Mouse (Mus musculus) thymus, adult 2 months (tissue): ENCODE measurements around the gene Ralgds. TPM values are rescaled to one million over a fixed set of nuclear protein-coding genes. Genes with fewer than 3 reads are reported as not detected.

Experiments used
- DNase-seq: peaks from one replicate; pipeline ENCODE4 v3.0.0; 2021
- H3K27ac ChIP-seq: fragments of 200-500 bp; 2 replicates; pipeline ENCODE4 v1.5.1; 2012; ENCODE audit warnings: low read length, control low read depth; ENCODE audit not compliant: control insufficient read depth, insufficient read depth
- H3K27me3 ChIP-seq: fragments of 200-500 bp; 2 replicates; pipeline ENCODE4 v1.6.1; 2012; ENCODE audit warnings: mild to moderate bottlenecking, low read length, moderate library complexity, mixed read lengths; ENCODE audit not compliant: control insufficient read depth, insufficient read depth
- H3K36me3 ChIP-seq: fragments of 200-500 bp; 2 replicates; pipeline ENCODE4 v1.6.1; 2012; ENCODE audit warnings: mild to moderate bottlenecking, low read length, moderate library complexity; ENCODE audit not compliant: control insufficient read depth, insufficient read depth
- H3K4me1 ChIP-seq: fragments of 200-500 bp; replicated peaks from 2 replicates; pipeline ENCODE4 v1.6.1; 2012; ENCODE audit warnings: low read length; ENCODE audit not compliant: control insufficient read depth, insufficient read depth
- H3K4me3 ChIP-seq: fragments of 200-500 bp; 2 replicates; pipeline ENCODE4 v1.5.1; 2012; ENCODE audit warnings: mild to moderate bottlenecking, low read length, control low read depth, moderate library complexity; ENCODE audit not compliant: control insufficient read depth, insufficient read depth
- CTCF ChIP-seq: fragments of 200-500 bp; IDR thresholded peaks from 2 replicates; pipeline ENCODE4 v1.5.1; 2012; ENCODE audit warnings: mild to moderate bottlenecking, control low read depth, low read length, moderate library complexity, borderline replicate concordance; ENCODE audit not compliant: control insufficient read depth, poor library complexity, insufficient read depth; ENCODE audit errors: extremely low read depth
- POLR2A ChIP-seq: fragments of 200-500 bp; IDR thresholded peaks from 2 replicates; pipeline ENCODE4 v1.6.1; 2012; ENCODE audit warnings: mild to moderate bottlenecking, low read length, control low read depth, moderate library complexity; ENCODE audit not compliant: control insufficient read depth, poor library complexity, insufficient read depth; ENCODE audit errors: extremely low read depth
- WGBS: fragments of 180-500 bp; shearing (Covaris S2); methylation state at CpG from one replicate; pipeline ENCODE4 v1.1.7; 2018; 5-methylcytosine and 5-hydroxymethylcytosine counted together
- polyA plus RNA-seq: library from polyadenylated mRNA; depleted of rRNA; stranded (reverse); fragments of >200 nt; gene quantifications from 2 replicates; pipeline ENCODE4 v1.2.3, GENCODE M21; 2012

The Ralgds gene
- polyA plus RNA-seq, 1 experiment: 51.6 TPM

DNA sequence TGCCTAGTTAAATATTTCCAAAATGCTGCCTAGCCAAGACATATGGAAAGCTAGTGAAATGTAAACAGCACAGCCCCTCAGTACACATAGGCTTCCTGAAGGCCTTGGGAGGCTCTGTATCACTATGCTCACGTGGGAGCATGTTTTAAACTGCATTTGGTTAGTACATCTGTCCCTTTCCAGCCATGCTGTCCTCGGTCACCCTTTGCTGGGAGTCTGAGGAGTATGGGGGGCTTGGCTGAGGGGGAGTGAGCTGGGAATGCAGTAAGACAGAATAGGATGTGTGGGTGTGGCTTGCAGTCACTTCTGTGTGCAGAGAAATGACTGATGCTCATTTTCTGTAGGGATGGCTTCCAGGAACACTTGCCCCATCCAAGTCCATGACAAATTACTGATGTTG lies 72.8 kb downstream of the Ralgds start:
- H3K27me3 ChIP-seq: no peaks in the 10 kb centered on the region
- TF ChIP-seq CTCF (no peak), POLR2A (no peak)
- peaks cover 4% of the 10 kb centered on the region; the same call in 1 of the 2 replicates for H3K4me1 ChIP-seq
- WGBS: 47% methylated on average over 2 of the region's 2 CpGs
- no peak for DNase-seq
- no peaks in the 10 kb centered on the region for H3K36me3 ChIP-seq
- H3K4me3 ChIP-seq: no peak overlapping the region
- H3K27ac ChIP-seq: no peak overlapping the region

- H3K27ac ChIP-seq: no peak overlapping the region
- H3K36me3 ChIP-seq: no peaks in the 10 kb centered on the region
- TF ChIP-seq POLR2A (no peak), CTCF (no peak)
- H3K4me3 ChIP-seq: no peak overlapping the region
- no peak for DNase-seq
- H3K27me3 ChIP-seq: no peaks in the 10 kb centered on the region
- H3K4me1 ChIP-seq: no peaks in the 10 kb centered on the region
- 30% methylated on average over 1 of the region's 1 CpGs for WGBS
Observed at GRCm38 (mm10) chr2:28588574-28588973, 75.6 kb downstream of the Ralgds start.

GRCm38 (mm10) chr2:28591479-28591878 lies 78.6 kb downstream of the Ralgds start:
- DNase-seq: no peak
- Histone ChIP-seq H3K27ac (no peak overlapping the region), H3K4me1 (no peaks in the 10 kb centered on the region), H3K4me3 (no peak overlapping the region), H3K36me3 (no peaks in the 10 kb centered on the region), H3K27me3 (no peaks in the 10 kb centered on the region)
- TF ChIP-seq POLR2A (no peak), CTCF (no peak)
- 29% methylated on average over 2 of the region's 2 CpGs for WGBS

GRCm38 (mm10) chr2:28592809-28593208 lies 79.9 kb downstream of the Ralgds start:
- TF ChIP-seq POLR2A (no peak), CTCF (peak; percentile 88)
- Histone ChIP-seq H3K27ac (no peak overlapping the region), H3K4me3 (no peak overlapping the region), H3K36me3 (no peaks in the 10 kb centered on the region), H3K27me3 (no peaks in the 10 kb centered on the region), H3K4me1 (peaks cover 4% of the 10 kb centered on the region)
- DNase-seq: peak; percentile 70
- 16% methylated on average over 15 of the region's 15 CpGs for WGBS

GRCm38 (mm10) chr2:28596021-28596420 lies 83.1 kb downstream of the Ralgds start:
- DNase-seq: no peak
- Histone ChIP-seq H3K27ac (no peak overlapping the region), H3K36me3 (no peaks in the 10 kb centered on the region), H3K27me3 (no peaks in the 10 kb centered on the region), H3K4me1 (peaks cover 31% of the 10 kb centered on the region), H3K4me3 (no peak overlapping the region)
- no peak for TF ChIP-seq CTCF
- TF ChIP-seq POLR2A: no peak
- 87% methylated on average over 7 of the region's 7 CpGs for WGBS

DNA sequence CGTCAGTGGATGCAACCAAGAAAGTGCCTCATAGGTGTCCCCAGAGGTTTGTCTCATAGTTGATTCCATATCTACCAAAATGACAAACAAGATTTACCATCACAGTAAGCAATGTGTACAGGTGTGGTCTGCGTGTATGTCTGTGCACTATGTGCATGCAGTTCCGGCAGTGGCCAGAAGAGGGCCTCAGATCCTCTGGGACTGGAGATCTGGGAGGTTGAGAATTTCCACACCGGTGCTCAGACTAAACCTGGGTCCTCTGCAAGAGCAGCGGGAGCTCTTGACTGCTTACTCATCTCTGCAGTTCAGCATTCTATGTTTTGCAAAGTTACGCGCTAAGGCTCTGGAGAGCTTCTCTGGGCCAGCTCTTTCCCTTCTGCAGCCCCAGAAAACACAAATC lies 84.1 kb downstream of the Ralgds start:
- DNase-seq: no peak
- 93% methylated on average over 7 of the region's 7 CpGs for WGBS
- Histone ChIP-seq H3K36me3 (no peaks in the 10 kb centered on the region), H3K27ac (no peak overlapping the region), H3K27me3 (no peaks in the 10 kb centered on the region), H3K4me1 (peaks cover 31% of the 10 kb centered on the region), H3K4me3 (no peak overlapping the region)
- TF ChIP-seq POLR2A (no peak), CTCF (no peak)
